Mouse (Mus musculus): Measurements from ENCODE around the gene Prm2.

Prm2 gene

DNA sequence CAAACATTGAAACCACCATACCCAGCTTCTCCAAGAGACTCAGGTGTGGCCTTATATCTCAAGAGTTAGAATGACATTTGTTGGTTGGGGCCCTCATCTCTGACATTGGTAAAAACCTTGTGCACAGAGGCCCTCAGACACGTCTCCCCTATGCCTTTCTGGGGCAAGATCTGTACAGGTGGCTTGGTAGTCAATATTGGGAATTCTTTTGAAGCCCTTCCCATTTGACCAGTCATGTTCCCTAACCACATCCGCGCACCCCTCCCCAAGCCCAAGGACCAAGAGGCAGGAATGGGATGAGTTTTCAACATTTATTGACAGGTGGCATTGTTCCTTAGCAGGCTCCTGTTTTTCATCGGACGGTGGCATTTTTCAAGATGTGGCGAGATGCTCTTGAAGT, at the start of gene Prm2:
TSS of gene Prm2 (minus strand) at position 101 of the 400 bp plus-strand sequence.
- no peak for DNase-seq (ENCODE audit: low spot score in 2 of 2)

DNA sequence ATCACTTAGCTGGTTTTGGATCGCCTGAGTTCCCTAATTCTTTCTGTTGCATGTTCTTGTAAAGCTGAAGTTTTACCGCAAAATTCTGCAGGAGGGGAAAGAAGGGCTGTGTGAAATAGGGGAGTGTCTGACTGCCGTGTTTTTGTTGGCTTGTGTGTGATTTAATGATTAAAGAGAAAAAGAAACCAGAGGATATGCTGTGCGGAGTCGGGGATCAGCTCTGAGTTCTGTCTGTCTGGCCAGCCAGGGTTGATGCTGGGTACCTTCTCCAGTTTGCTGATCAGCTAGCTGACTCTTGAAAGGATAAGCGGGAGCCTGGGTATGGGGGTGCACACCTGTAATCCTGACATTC, 48.4 kb upstream of the Prm2 start:
- no peak for DNase-seq (ENCODE audit: low spot score in 2 of 2)

GRCm38 (mm10) chr16:10843486-10844318, 47.8 kb upstream of the Prm2 start:
- no peak for DNase-seq (ENCODE audit: low spot score in 2 of 2)

DNA sequence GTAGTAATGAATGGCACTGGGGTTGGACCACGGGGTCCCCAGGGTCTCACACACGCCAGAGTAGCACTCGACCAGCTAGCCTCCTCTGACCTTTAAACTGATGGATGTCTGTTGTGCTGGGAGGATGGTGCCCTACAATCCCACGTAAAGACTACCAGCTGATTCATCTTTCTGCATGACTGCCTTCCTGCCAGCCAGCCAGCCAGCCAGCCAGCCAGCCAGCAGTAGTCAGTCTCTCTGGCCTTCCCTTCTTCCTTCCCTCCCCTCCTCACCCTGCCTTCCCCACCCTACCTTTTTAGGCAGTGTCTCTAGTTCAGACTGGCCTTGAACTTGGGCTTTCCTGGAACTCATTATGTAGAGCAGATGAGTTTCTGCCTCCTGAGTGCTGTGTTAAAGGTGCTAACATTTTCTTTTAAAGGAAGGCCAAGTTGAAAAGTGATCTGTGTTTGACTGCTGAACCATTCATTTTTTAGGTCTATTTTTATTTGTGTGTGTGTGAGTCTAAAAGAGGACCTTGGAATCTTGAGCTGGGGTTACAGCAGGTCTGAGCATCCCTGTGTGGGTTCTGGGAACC, 46.4 kb upstream of the Prm2 start:
- no peak for DNase-seq (ENCODE audit: low spot score in 2 of 2)

DNA sequence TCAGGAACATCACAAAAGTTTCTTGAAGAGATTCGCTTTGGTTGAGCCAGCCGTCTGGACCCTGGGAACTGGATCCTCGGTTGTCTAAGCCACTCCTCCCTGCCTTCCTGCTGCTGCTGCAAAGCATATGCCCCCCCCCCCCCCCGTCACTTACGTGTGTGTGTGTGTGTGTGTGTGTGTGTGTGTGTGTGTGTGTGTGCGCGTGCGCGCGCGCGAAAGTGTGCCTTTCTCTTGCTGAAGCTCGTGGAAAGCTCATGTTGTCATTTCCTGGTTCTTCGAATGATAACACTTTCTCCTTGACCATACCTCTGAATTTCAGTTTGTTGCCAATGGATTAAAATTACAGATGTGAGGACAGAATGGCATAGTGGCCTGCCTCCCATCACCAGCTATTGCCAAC, 44.1 kb upstream of the Prm2 start:
- no peak for DNase-seq (ENCODE audit: low spot score in 2 of 2)

GRCm38 (mm10) chr16:10838487-10839245, 42.7 kb upstream of the Prm2 start:
- no peak for DNase-seq (ENCODE audit: low spot score in 2 of 2)

GRCm38 (mm10) chr16:10837903-10838302, 42.0 kb upstream of the Prm2 start:
- DNase-seq (ENCODE audit: low spot score in 2 of 2), result no peak

- DNase-seq (ENCODE audit: low spot score in 2 of 2), result no peak
Observed at GRCm38 (mm10) chr16:10837250-10837649, 41.3 kb upstream of the Prm2 start.

GRCm38 (mm10) chr16:10836388-10836787, 40.5 kb upstream of the Prm2 start:
- no peak for DNase-seq (ENCODE audit: low spot score in 2 of 2)

DNA sequence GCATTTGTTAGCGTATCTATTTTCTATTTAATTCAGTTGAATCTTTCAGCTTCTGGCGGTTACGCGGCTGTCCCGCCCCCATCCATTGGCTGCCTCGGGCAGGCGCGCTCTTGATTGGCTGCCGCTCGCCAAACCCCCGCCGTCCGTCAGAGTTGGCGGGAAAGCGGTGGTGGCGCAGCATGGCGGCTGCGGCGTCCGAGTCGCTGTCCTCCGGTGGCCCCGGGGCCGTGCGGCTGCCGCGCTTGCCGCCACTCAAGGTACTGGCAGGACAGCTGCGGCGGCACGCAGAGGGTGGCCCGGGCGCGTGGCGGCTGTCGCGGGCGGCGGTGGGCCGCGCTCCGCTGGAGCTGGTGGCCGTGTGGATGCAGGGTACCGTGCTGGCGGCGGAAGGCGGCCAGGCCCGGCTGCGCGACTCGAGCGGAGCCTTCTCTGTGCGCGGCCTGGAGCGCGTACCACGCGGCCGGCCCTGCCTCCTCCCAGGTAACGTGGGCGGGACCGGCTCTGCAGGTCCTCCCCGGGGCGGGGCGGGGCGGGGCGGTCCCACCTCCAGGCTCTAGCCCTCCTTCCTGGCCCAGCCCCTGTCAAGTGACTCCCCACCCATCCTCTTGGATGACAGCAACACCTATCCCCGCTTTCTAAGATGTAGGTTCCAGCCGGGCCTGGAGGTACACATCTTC, 39.1 kb upstream of the Prm2 start, which contains the start of gene Rmi2:
TSS of gene Rmi2 (plus strand) at position 149 of the 677 bp plus-strand sequence.
- DNase-seq (ENCODE audit: low spot score in 2 of 2), result peak; percentile 81 to 85

- DNase-seq (ENCODE audit: low spot score in 2 of 2), result no peak
Observed at GRCm38 (mm10) chr16:10834542-10834910, 38.6 kb upstream of the Prm2 start.

GRCm38 (mm10) chr16:10828461-10828805, 32.5 kb upstream of the Prm2 start:
- no peak for DNase-seq (ENCODE audit: low spot score in 2 of 2)

- no peak for DNase-seq (ENCODE audit: low spot score in 2 of 2)
Observed at GRCm38 (mm10) chr16:10827766-10828460, 32.0 kb upstream of the Prm2 start.

DNA sequence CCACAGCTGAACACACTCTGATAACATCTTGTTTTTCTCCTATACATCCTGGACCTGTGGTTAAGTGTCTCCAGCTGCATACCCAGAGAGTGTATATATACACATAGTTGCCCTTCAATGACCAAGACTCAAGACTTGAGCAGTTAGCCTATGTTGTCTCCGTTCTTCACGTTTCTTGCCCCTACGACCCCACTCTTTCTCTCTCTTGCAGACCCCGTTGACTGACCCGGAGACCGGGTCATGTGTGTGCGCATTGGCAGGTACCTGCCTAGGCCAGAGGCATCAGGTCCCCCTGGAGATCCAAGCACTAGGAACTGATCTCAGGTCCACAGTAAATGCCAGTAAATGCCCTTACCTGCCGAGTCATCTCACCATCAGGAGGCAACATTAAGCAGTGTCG, 31.3 kb upstream of the Prm2 start:
- no peak for DNase-seq (ENCODE audit: low spot score in 2 of 2)

DNA sequence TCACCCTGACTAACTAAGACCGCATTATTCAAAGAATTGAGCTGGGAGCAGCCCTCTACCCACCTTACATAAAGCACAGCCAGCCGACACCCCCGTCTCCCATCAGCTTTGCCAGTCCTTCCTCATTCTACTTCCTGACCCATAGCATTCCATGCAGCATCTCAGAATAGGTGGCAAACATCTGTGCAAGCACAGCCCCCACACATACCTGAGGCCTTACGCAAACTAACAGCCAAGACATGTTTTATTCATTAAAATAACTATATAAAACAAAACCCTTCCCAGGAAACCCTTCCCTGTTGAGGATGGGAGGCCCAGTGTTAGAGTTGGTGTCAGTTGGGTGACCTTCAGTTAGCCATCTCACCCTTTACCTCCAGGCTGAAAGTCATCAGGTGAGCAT, 29.9 kb upstream of the Prm2 start:
- DNase-seq (ENCODE audit: low spot score in 2 of 2), result no peak

- DNase-seq (ENCODE audit: low spot score in 2 of 2), result no peak
Observed at GRCm38 (mm10) chr16:10824536-10824935, 28.6 kb upstream of the Prm2 start.

- no peak for DNase-seq (ENCODE audit: low spot score in 2 of 2)
Observed at GRCm38 (mm10) chr16:10821387-10821786, 25.5 kb upstream of the Prm2 start.

- DNase-seq (ENCODE audit: low spot score in 2 of 2), result no peak
Observed at GRCm38 (mm10) chr16:10819966-10820365, 24.0 kb upstream of the Prm2 start.

DNA sequence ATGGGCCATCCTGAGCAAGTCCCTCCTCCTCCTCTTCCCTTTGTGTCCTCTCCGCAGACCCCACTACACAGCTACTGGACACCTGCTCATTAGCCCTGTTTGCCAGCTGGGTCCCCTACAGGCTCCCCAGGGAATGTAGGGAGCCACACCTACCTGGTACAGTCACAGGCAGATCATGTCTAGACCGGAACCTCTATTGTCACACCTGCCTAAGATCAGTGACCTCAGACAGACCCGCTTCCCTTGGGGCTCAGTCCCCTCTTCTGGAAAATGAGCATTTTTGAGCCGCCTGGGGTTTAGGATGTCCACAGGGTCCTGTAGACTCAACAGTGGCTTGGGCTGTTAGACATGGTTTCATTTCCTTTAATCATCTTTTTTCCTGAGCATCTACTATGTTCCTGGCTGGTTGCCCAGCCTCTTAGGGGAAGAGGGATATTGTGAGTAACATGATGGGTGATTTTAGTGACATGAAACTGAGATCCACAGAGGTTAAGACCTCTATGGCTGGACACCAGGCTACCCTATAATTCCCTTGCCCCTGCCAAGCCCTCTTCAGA, 22.7 kb upstream of the Prm2 start:
- no peak for DNase-seq (ENCODE audit: low spot score in 2 of 2)

DNA sequence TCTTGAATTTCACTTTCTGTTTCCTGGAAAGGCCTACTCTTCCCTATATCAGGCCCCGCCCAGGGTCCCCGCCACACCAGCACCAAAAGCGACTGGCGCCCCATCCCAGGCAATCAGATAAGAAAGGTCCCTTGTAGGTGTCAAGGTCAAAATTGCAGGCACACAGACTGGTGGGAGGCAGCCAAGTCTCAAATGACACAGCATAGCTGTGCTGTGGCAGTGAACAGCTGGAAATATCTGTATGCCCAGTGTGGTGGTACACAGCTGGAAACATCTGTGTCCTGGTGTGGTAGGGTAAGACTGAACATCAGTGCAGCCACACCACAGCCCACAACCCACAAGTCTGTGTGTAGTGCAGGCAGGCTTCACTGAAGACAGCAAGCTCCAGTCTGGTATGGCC, 18.9 kb upstream of the Prm2 start:
- DNase-seq (ENCODE audit: low spot score in 2 of 2), result no peak

GRCm38 (mm10) chr16:10813726-10814125, 17.8 kb upstream of the Prm2 start:
- DNase-seq (ENCODE audit: low spot score in 2 of 2), result no peak
